Mouse (Mus musculus) thymus, adult 2 months (tissue): ENCODE data around the gene Gm49711. TPM values are rescaled to one million over a fixed set of nuclear protein-coding genes. Genes with fewer than 3 reads are reported as not detected.

Source experiments
- DNase-seq: peaks from one replicate; pipeline ENCODE4 v3.0.0; 2021
- H3K27ac ChIP-seq: fragments of 200-500 bp; 2 replicates; pipeline ENCODE4 v1.5.1; 2012; ENCODE audit warnings: low read length, control low read depth; ENCODE audit not compliant: control insufficient read depth, insufficient read depth
- H3K27me3 ChIP-seq: fragments of 200-500 bp; 2 replicates; pipeline ENCODE4 v1.6.1; 2012; ENCODE audit warnings: mild to moderate bottlenecking, low read length, moderate library complexity, mixed read lengths; ENCODE audit not compliant: control insufficient read depth, insufficient read depth
- H3K36me3 ChIP-seq: fragments of 200-500 bp; 2 replicates; pipeline ENCODE4 v1.6.1; 2012; ENCODE audit warnings: mild to moderate bottlenecking, low read length, moderate library complexity; ENCODE audit not compliant: control insufficient read depth, insufficient read depth
- H3K4me1 ChIP-seq: fragments of 200-500 bp; replicated peaks from 2 replicates; pipeline ENCODE4 v1.6.1; 2012; ENCODE audit warnings: low read length; ENCODE audit not compliant: control insufficient read depth, insufficient read depth
- H3K4me3 ChIP-seq: fragments of 200-500 bp; 2 replicates; pipeline ENCODE4 v1.5.1; 2012; ENCODE audit warnings: mild to moderate bottlenecking, low read length, control low read depth, moderate library complexity; ENCODE audit not compliant: control insufficient read depth, insufficient read depth
- CTCF ChIP-seq: fragments of 200-500 bp; IDR thresholded peaks from 2 replicates; pipeline ENCODE4 v1.5.1; 2012; ENCODE audit warnings: mild to moderate bottlenecking, control low read depth, low read length, moderate library complexity, borderline replicate concordance; ENCODE audit not compliant: control insufficient read depth, poor library complexity, insufficient read depth; ENCODE audit errors: extremely low read depth
- POLR2A ChIP-seq: fragments of 200-500 bp; IDR thresholded peaks from 2 replicates; pipeline ENCODE4 v1.6.1; 2012; ENCODE audit warnings: mild to moderate bottlenecking, low read length, control low read depth, moderate library complexity; ENCODE audit not compliant: control insufficient read depth, poor library complexity, insufficient read depth; ENCODE audit errors: extremely low read depth
- WGBS: fragments of 180-500 bp; shearing (Covaris S2); methylation state at CpG from one replicate; pipeline ENCODE4 v1.1.7; 2018; 5-methylcytosine and 5-hydroxymethylcytosine counted together
- polyA plus RNA-seq: library from polyadenylated mRNA; depleted of rRNA; stranded (reverse); fragments of >200 nt; gene quantifications from 2 replicates; pipeline ENCODE4 v1.2.3, GENCODE M21; 2012

The Gm49711 gene
- polyA plus RNA-seq, 1 experiment: not detected

DNA sequence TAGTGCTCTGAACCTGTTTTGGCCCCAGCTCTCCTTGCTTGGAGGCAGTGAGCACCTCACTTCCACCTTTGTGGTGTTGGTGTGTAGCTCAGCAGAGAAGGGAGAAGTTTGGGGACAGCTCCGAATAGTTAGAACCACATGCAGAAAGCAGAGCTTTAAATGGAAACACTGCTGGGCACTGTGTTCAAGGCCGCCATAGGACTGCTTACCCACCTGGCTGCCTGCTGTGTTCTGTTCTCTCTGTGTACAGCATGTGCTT, 46.1 kb downstream of the Gm49711 start:
- DNase-seq: no peak
- H3K4me1 ChIP-seq: no peaks in the 10 kb centered on the region
- no peaks in the 10 kb centered on the region for H3K27me3 ChIP-seq
- H3K27ac ChIP-seq: no peak overlapping the region
- no peaks in the 10 kb centered on the region for H3K36me3 ChIP-seq
- no peak overlapping the region for H3K4me3 ChIP-seq
- WGBS: 87% methylated on average over 2 of the region's 2 CpGs
- TF ChIP-seq CTCF: no peak
- TF ChIP-seq POLR2A: no peak

DNA sequence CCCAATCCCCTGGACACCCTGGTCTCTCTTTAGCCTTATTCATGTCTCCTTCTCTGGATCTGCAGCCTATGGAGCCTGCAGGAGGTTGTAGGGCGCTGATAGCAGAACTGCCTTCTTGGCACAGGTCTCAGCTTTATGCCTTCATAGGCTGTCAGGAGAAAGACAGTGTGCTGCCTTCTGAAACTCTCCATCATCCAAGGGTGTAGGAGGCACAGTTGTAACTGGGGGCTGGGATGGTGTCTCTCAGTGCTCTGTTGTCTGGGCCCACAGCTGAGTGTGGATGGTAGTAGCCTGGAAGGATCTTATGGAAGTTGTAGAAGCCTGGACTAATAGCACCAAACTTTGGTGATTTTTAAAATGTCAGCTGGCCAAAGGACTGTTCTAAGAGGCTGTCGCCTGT, 46.8 kb downstream of the Gm49711 start:
- no peak for TF ChIP-seq POLR2A
- no peak for TF ChIP-seq CTCF
- 93% methylated on average over 2 of the region's 2 CpGs for WGBS
- Histone ChIP-seq H3K4me3 (no peak overlapping the region), H3K4me1 (no peaks in the 10 kb centered on the region), H3K36me3 (no peaks in the 10 kb centered on the region), H3K27ac (no peak overlapping the region), H3K27me3 (no peaks in the 10 kb centered on the region)
- no peak for DNase-seq

DNA sequence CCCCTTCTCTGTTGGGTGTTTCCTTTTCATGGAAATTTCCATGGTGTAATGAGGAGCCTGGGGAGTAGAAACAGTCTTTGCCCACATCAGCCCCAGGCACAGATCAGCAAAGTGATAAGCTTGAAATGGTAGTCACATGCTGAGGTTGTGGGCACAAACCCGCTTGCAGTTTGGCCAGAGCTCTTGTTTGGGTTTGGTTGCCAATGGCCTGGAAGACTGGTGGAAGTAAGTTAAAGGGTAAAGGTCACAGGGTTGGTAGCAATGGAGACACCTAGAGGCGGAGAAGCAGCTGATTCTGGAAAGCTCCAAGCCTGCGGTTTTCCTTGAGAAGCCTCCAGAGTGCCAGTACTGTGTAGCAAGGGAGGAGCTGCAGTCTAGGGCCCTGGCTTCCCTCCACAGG, 47.5 kb downstream of the Gm49711 start:
- no peak for TF ChIP-seq POLR2A
- no peak for TF ChIP-seq CTCF
- Histone ChIP-seq H3K36me3 (no peaks in the 10 kb centered on the region), H3K4me1 (no peaks in the 10 kb centered on the region), H3K27me3 (no peaks in the 10 kb centered on the region), H3K4me3 (no peak overlapping the region), H3K27ac (no peak overlapping the region)
- WGBS: 68% methylated on average over 3 of the region's 3 CpGs
- DNase-seq: no peak

DNA sequence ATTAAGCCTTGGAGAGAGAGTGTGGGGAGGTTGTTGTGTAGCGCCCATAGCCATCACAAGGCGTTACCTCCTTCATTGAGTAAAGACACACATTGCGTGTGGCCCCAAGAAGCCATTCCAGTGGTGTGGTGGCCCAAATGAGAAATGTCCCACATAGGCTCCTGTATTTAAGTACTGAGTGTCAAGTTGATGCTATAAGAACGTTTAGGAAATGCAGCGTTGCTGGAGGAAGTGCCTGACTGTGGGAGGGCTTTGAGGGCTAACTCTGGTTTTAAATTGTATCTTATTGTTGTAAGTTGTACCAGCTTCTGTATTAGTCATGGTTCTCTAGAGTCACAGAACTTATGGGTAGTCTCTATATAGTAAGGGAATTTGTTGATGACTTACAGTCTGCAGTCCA, 49.2 kb downstream of the Gm49711 start:
- no peak for DNase-seq
- no peaks in the 10 kb centered on the region for H3K27me3 ChIP-seq
- H3K27ac ChIP-seq: no peak overlapping the region
- 90% methylated on average over 5 of the region's 5 CpGs for whole genome bisulfite sequencing
- peaks cover 4% of the 10 kb centered on the region for H3K36me3 ChIP-seq
- TF ChIP-seq CTCF (no peak), POLR2A (no peak)
- H3K4me1 ChIP-seq: no peaks in the 10 kb centered on the region
- H3K4me3 ChIP-seq: no peak overlapping the region

DNA sequence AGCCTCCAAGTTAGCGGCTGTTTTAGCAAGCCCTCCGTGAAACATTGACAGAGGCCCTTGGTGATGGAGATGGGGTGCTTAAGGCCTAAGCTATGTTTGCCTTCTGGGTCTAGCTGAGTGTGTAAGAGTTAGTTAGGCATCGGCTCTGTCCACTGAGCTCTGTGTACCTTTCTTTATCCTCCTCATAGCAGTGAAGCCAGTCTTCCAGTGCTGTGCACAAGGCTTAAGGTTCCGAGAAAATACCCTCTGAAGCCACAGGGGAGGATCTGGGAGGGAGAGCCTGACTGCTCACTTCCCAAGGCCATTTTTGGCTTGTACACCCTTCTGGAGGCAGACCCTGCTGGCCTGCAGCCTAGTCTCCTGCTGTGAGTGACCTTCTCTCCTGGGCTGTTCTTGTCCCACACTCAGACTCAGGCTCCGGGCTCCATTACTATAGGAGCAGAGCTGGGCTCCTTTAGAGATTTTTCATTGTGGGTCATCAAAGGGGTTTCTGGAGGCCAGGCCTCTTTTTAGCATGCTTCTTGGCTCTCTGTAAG, 56.7 kb downstream of the Gm49711 start:
- 98% methylated on average over 5 of the region's 5 CpGs for WGBS
- peaks cover 10% of the 10 kb centered on the region for H3K36me3 ChIP-seq
- TF ChIP-seq CTCF (no peak), POLR2A (no peak)
- no peaks in the 10 kb centered on the region for H3K4me1 ChIP-seq
- no peak overlapping the region for H3K4me3 ChIP-seq
- H3K27ac ChIP-seq: no peak overlapping the region
- no peak for DNase-seq
- H3K27me3 ChIP-seq: no peaks in the 10 kb centered on the region

DNA sequence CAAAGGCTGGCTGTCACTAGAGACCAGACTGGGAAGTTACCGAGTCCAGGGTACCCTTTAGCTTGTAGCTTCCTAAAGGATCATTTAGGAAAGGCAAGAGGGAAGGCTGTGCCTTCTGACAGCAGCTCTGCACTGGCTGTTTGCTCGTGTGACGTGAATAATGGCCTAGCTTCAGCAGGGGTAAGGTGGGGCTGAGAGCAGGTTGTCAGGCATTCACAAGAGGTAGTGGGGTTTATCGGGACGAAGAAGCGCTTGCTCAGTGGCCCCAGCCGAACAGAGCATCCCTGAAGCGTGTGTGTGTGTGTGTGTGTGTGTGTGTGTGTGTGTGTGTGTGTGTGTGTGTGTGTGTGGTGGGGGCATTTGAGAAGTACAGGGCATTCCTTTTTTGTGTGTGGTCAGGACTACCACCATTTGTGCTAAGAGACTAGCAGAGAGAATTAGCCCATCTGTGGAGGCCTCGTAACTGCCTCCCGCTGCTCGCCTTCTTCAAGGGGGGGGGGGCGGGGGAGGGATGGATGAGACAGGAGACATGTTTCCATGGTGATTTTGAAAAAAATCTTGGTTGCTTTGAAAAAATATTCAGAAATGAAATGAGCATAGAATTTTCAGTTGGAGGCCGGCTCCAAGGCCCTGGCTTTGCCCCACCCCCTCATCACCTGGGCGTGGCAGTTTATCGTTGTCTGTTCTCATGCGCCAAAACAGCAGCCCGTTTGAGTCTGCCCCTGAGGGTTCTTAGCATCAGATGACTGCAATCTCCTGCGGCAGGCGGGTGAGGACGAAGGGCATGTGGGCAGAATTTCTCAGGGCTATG, 57.7 kb downstream of the Gm49711 start:
- DNase-seq: no peak
- no peaks in the 10 kb centered on the region for H3K4me1 ChIP-seq
- no peak overlapping the region for H3K4me3 ChIP-seq
- WGBS: 80% methylated on average over 20 of the region's 20 CpGs
- no peaks in the 10 kb centered on the region for H3K27me3 ChIP-seq
- TF ChIP-seq CTCF: no peak
- TF ChIP-seq POLR2A: no peak
- H3K36me3 ChIP-seq: peaks cover 10% of the 10 kb centered on the region
- no peak overlapping the region for H3K27ac ChIP-seq

DNA sequence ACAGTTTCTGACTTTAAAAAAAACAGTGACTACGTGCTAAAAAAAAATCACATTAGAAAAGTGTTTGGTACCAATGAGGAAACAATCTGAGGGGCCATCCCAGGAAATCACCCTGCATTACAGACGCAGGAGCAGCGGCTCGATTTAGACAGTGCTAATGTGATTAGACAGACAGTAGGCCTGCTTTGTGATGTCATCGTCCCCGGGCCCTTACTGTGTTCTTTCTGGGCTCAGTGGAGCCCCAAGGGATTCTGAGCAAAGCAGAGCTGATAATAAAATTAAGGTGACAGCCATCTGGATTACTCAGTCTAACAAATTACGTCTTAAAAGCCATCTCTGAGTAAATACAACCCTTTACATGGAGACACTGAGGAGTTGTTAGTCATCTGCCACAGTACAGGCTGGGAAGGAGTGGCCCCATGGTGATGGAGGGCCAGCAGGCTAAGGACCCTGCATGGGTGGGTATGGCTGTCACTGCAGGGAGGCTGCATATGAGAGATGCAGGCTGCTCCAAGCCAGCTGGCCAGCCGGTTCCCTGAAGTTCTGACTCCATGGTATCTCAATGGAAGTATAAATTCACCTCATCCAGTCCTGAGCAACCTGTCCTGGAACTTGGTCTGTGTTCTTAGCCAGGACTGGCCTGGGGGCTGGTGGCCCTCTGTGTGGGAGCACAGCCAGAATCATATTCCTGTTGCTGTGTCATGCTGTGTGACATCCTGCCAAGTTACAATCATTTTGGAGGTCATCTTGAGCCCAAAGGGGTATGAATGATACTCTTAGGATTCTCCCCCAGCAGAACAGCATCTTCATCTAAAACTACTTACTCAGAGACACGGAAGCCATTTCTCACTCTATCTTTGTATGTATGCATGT, 59.5 kb downstream of the Gm49711 start:
- DNase-seq: no peak

More for the DNA sequence above, 59.5 kb downstream of the Gm49711 start:
- no peak overlapping the region for H3K27ac ChIP-seq
- no peak overlapping the region for H3K4me3 ChIP-seq
- H3K4me1 ChIP-seq: no peaks in the 10 kb centered on the region
- peaks cover 4% of the 10 kb centered on the region; the same call in 1 of the 2 replicates for H3K36me3 ChIP-seq
- 95% methylated on average over 9 of the region's 9 CpGs for WGBS
- H3K27me3 ChIP-seq: no peaks in the 10 kb centered on the region
- no peak for TF ChIP-seq POLR2A
- no peak for TF ChIP-seq CTCF
